In genomic region chr10:80757717-80758116, GRCm38 (mm10) we compare ENCODE assay signal across 8 mouse cellular contexts. TPM values are rescaled to one million over a fixed set of nuclear protein-coding genes. Genes with fewer than 3 reads are reported as not detected.
DNase-seq lines count a peak whose midpoint lies in the region; ATAC-seq lines count a peak whose summit lies in the region.

No protein-coding gene starts in this region.

- H3K4me3 ChIP-seq in hindbrain, embryonic 14.5 days (replicated peaks; ENCODE audit: low read length), result no peak overlapping the region

- no peaks in the 10 kb centered on the region for H3K36me3 ChIP-seq in hindbrain, embryonic 14.5 days (replicated peaks; ENCODE audit: control insufficient read depth, insufficient read depth)

- ATAC-seq in hindbrain, embryonic 14.5 days (ENCODE audit: low FRiP score), result no peak; the same call in 1 of the 2 replicates

- H3K9me3 ChIP-seq in hindbrain, embryonic 14.5 days (ENCODE audit: control insufficient read depth, low read length), result no peaks in the 10 kb centered on the region

- H3K9ac ChIP-seq in hindbrain, embryonic 14.5 days, result no peak overlapping the region

- no peak overlapping the region for H3K27ac ChIP-seq in hindbrain, embryonic 14.5 days

- peak overlapping the region; percentile 96; the same call in 1 of the 2 replicates for H3K4me2 ChIP-seq in hindbrain, embryonic 14.5 days (replicated peaks)

- H3K4me1 ChIP-seq in hindbrain, embryonic 14.5 days (replicated peaks; ENCODE audit: control insufficient read depth, insufficient read depth, low read length), result peaks cover 34% of the 10 kb centered on the region

- H3K27me3 ChIP-seq in hindbrain, embryonic 14.5 days (ENCODE audit: control insufficient read depth, insufficient read depth, low read length), result no peaks in the 10 kb centered on the region

- peak; percentile 68 for DNase-seq in Muller cell, postnatal 12 days (ENCODE audit: inconsistent ontology term)
- DNase-seq in cerebellum, postnatal 10 days, result peak; percentile 73 to 79
- DNase-seq in gastrocnemius, adult 18-20 months (ENCODE audit: low spot score), result peak; percentile 92
- peak; percentile 58 for DNase-seq in hindbrain, embryonic 14.5 days (ENCODE audit: low spot score)
- DNase-seq in left cerebral cortex, adult 11 months (ENCODE audit: low spot score), result peak; percentile 79
- peak; percentile 85 for DNase-seq in lung, postnatal 4 days
- DNase-seq in right cerebral cortex, postnatal 10 days (ENCODE audit: low spot score in 2 of 2), result peak; percentile 75 to 77
- peak; percentile 64 to 71 for DNase-seq in urinary bladder, postnatal 4 days (ENCODE audit: low spot score in 2 of 2)

- 42% methylated on average over 5 of the region's 5 CpGs for WGBS in hindbrain, embryonic 14.5 days

RNA-seq across cellular contexts. Expression of gene Dot1l, which starts 2.7 kb away (rescaled TPM):
- 10 to 100 TPM; 13.6 to 20.8 TPM for total RNA-seq in gastrocnemius, adult 18-20 months (2021)
- polyA plus RNA-seq in hindbrain, embryonic 14.5 days (2014; fragmentation: Nextera tagmentation; extraction: Ambion mirVana), result 22.4 and 23.8 TPM in 2 replicates

RNA-seq across cellular contexts. Expression of gene Ap3d1, which starts 15.7 kb away (rescaled TPM):
- total RNA-seq in gastrocnemius, adult 18-20 months (2021), result 10 to 100 TPM; 24.3 to 31.7 TPM
- 112 and 114 TPM in 2 replicates for polyA plus RNA-seq in hindbrain, embryonic 14.5 days (2014; fragmentation: Nextera tagmentation; extraction: Ambion mirVana)

RNA-seq across cellular contexts. Expression of gene Sf3a2, which starts 40.3 kb away (rescaled TPM):
- total RNA-seq in gastrocnemius, adult 18-20 months (2021), result 10 to 100 TPM; 27.3 to 27.6 TPM
- polyA plus RNA-seq in hindbrain, embryonic 14.5 days (2014; fragmentation: Nextera tagmentation; extraction: Ambion mirVana), result 55.6 and 62.9 TPM in 2 replicates

RNA-seq across cellular contexts. Expression of gene Plekhj1, which starts 40.7 kb away (rescaled TPM):
- 10 to 100 TPM; 24.3 to 25.8 TPM for total RNA-seq in gastrocnemius, adult 18-20 months (2021)
- polyA plus RNA-seq in hindbrain, embryonic 14.5 days (2014; fragmentation: Nextera tagmentation; extraction: Ambion mirVana), result 117 and 123 TPM in 2 replicates

RNA-seq across cellular contexts. Expression of gene Amh, which starts 47.3 kb away (rescaled TPM):
- total RNA-seq in gastrocnemius, adult 18-20 months (2021), result under 1 TPM; 0.31 to 0.32 TPM
- polyA plus RNA-seq in hindbrain, embryonic 14.5 days (2014; fragmentation: Nextera tagmentation; extraction: Ambion mirVana), result 0.16 TPM in 1 of 2 replicates, not detected in the other
